Mouse (Mus musculus) granulocyte monocyte progenitor cell, adult 5-6 weeks (primary cell): Measurements from ENCODE around the gene Zfp605. TPM values are rescaled to one million over a fixed set of nuclear protein-coding genes. Genes with fewer than 3 reads are reported as not detected.
"Not testable (repeated sequence)": the region's sequence is repeated elsewhere in the genome, so short reads cannot be mapped to it uniquely, and the experiment has no call there.

Experiments
- ATAC-seq: replicated peaks from 2 replicates; pipeline ENCODE4 v1.8.0; 2016; ENCODE audit warnings: mild to moderate bottlenecking, moderate TSS enrichment, inconsistent platforms; ENCODE audit not compliant: poor library complexity, severe bottlenecking
- total RNA-seq, 2 experiments: library from RNA; stranded (forward) in 1 of 2; stranded (reverse) in 1 of 2; fragments of 200-712, 200-1000 nt in 1 of 2; fragments of >200 nt in 1 of 2; fragmentation: Nextera tagmentation in 1 of 2; gene quantifications; 2 replicates each; pipeline ENCODE4 v1.2.3; 2014 to 2017

Gene Zfp605
- total RNA-seq, 2 experiments from 2014 or later: 3.3 to 6.4 TPM

- ATAC-seq: no peak
These were observed 2.9 kb upstream of the Zfp605 start for GRCm38 (mm10) chr5:110106901-110107564.

- ATAC-seq: peak; percentile 63
These were observed 2.1 kb upstream of the Zfp605 start, which contains the start of gene Gtpbp6 for GRCm38 (mm10) chr5:110107581-110108304. TSS of gene Gtpbp6 (minus strand) at chr5:110108197.

- ATAC-seq: no peak
These were observed 1.6 kb upstream of the Zfp605 start for GRCm38 (mm10) chr5:110108305-110108628.

- ATAC-seq: not testable (repeated sequence)
These were observed 12.5 kb downstream of the Zfp605 start for GRCm38 (mm10) chr5:110122380-110122779.

- peak; percentile 97 for ATAC-seq
These were observed 25.6 kb downstream of the Zfp605 start, which contains the start of gene Chfr for GRCm38 (mm10) chr5:110135293-110136086. TSS of gene Chfr (plus strand) at chr5:110135842.

GRCm38 (mm10) chr5:110136087-110136464, 26.2 kb downstream of the Zfp605 start:
- ATAC-seq: no peak; the same call in 1 of the 2 replicates

GRCm38 (mm10) chr5:110137816-110138215, 27.9 kb downstream of the Zfp605 start:
- ATAC-seq: no peak; the same call in 1 of the 2 replicates

GRCm38 (mm10) chr5:110139325-110139724, 29.4 kb downstream of the Zfp605 start:
- no peak for ATAC-seq

- no peak for ATAC-seq
These were observed 30.5 kb downstream of the Zfp605 start for GRCm38 (mm10) chr5:110140424-110140823.

GRCm38 (mm10) chr5:110142309-110142708, 32.4 kb downstream of the Zfp605 start:
- ATAC-seq: no peak

- ATAC-seq: peak; percentile 73
These were observed 33.1 kb downstream of the Zfp605 start for GRCm38 (mm10) chr5:110143007-110143406.

GRCm38 (mm10) chr5:110169374-110169773, 59.5 kb downstream of the Zfp605 start:
- no peak for ATAC-seq

GRCm38 (mm10) chr5:110176362-110177020, 66.6 kb downstream of the Zfp605 start, which contains the start of gene Golga3:
TSS of gene Golga3 (plus strand) at chr5:110176701.
- peak; percentile 88 for ATAC-seq

GRCm38 (mm10) chr5:110177021-110177420, 67.1 kb downstream of the Zfp605 start:
- no peak for ATAC-seq

GRCm38 (mm10) chr5:110178628-110179027, 68.7 kb downstream of the Zfp605 start:
- ATAC-seq: no peak

Other genes with a start within 250 kb of the Zfp605 start
- gene Gm15446, start 186.7 kb upstream of the Zfp605 start, total RNA-seq (2014; fragmentation: Nextera tagmentation): 26.2 and 35.1 TPM in 2 replicates
- 73.0 and 188 TPM in 2 replicates for gene Gm15446, start 186.7 kb upstream of the Zfp605 start, total RNA-seq (2017)
- gene Zfp932, start 113.6 kb upstream of the Zfp605 start, total RNA-seq (2014; fragmentation: Nextera tagmentation): 31.7 and 62.0 TPM in 2 replicates
- gene Zfp932, start 113.6 kb upstream of the Zfp605 start, total RNA-seq (2017): 63.1 and 110 TPM in 2 replicates
- 5.2 and 20.4 TPM in 2 replicates for gene Gm17655, start 37.6 kb upstream of the Zfp605 start, total RNA-seq (2014; fragmentation: Nextera tagmentation)
- gene Gm17655, start 37.6 kb upstream of the Zfp605 start, total RNA-seq (2017): 4.4 and 12.0 TPM in 2 replicates
- gene Gm35315, start 15.7 kb upstream of the Zfp605 start, total RNA-seq (2014; fragmentation: Nextera tagmentation): 0.73 and 1.7 TPM in 2 replicates
- gene Gm35315, start 15.7 kb upstream of the Zfp605 start, total RNA-seq (2017): 0.72 and 1.6 TPM in 2 replicates
- not detected in 2 replicates for gene Plcxd1, start 10.1 kb upstream of the Zfp605 start, total RNA-seq (2014; fragmentation: Nextera tagmentation)
- not detected in 2 replicates for gene Plcxd1, start 10.1 kb upstream of the Zfp605 start, total RNA-seq (2017)
- gene Gtpbp6, start 1.9 kb upstream of the Zfp605 start, total RNA-seq (2014; fragmentation: Nextera tagmentation): 20.4 and 32.2 TPM in 2 replicates
- 9.2 and 14.0 TPM in 2 replicates for gene Gtpbp6, start 1.9 kb upstream of the Zfp605 start, total RNA-seq (2017)
- 28.0 and 33.3 TPM in 2 replicates for gene Chfr, start 25.8 kb downstream of the Zfp605 start, total RNA-seq (2014; fragmentation: Nextera tagmentation)
- gene Chfr, start 25.8 kb downstream of the Zfp605 start, total RNA-seq (2017): 39.4 and 45.1 TPM in 2 replicates
- 16.9 and 23.9 TPM in 2 replicates for gene Golga3, start 66.6 kb downstream of the Zfp605 start, total RNA-seq (2014; fragmentation: Nextera tagmentation)
- gene Golga3, start 66.6 kb downstream of the Zfp605 start, total RNA-seq (2017): 19.4 and 22.8 TPM in 2 replicates
- 31.4 and 42.7 TPM in 2 replicates for gene Ankle2, start 120.9 kb downstream of the Zfp605 start, total RNA-seq (2014; fragmentation: Nextera tagmentation)
- 53.1 and 68.9 TPM in 2 replicates for gene Ankle2, start 120.9 kb downstream of the Zfp605 start, total RNA-seq (2017)
- 37.7 and 42.2 TPM in 2 replicates for gene Pgam5, start 159.8 kb downstream of the Zfp605 start, total RNA-seq (2014; fragmentation: Nextera tagmentation)
- gene Pgam5, start 159.8 kb downstream of the Zfp605 start, total RNA-seq (2017): 41.4 and 45.0 TPM in 2 replicates
- gene Pxmp2, start 176.1 kb downstream of the Zfp605 start, total RNA-seq (2014; fragmentation: Nextera tagmentation): 9.7 TPM in 1 of 2 replicates, not detected in the other
- 4.3 and 6.3 TPM in 2 replicates for gene Pxmp2, start 176.1 kb downstream of the Zfp605 start, total RNA-seq (2017)
- 92.1 and 96.7 TPM in 2 replicates for gene Pole, start 176.2 kb downstream of the Zfp605 start, total RNA-seq (2014; fragmentation: Nextera tagmentation)
- 46.4 and 48.5 TPM in 2 replicates for gene Pole, start 176.2 kb downstream of the Zfp605 start, total RNA-seq (2017)
- not detected in 2 replicates for gene P2rx2, start 233.1 kb downstream of the Zfp605 start, total RNA-seq (2014; fragmentation: Nextera tagmentation)
- not detected in 2 replicates for gene P2rx2, start 233.1 kb downstream of the Zfp605 start, total RNA-seq (2017)
- not detected in 2 replicates for gene Lrcol1, start 234.6 kb downstream of the Zfp605 start, total RNA-seq (2014; fragmentation: Nextera tagmentation)
- not detected in 2 replicates for gene Lrcol1, start 234.6 kb downstream of the Zfp605 start, total RNA-seq (2017)